Mouse (Mus musculus) mesoderm, embryonic 11.5 days (tissue): ENCODE measurements around the gene Phf6.
A peak's percentile ranks its signal among the peaks of the same experiment; 100 is the strongest.
"Not testable (repeated sequence)": the region's sequence is repeated elsewhere in the genome, so short reads cannot be mapped to it uniquely, and the experiment has no call there.

ENCODE experiments used
- DNase-seq: peaks from one replicate; pipeline ENCODE4 v3.0.0-alpha.2; 2012; ENCODE audit warnings: low read depth, low spot score

The Phf6 gene

GRCm38 (mm10) chrX:52911587-52912371, at the start of gene Phf6:
TSS of gene Phf6 (plus strand) at chrX:52912266.
- DNase-seq: peak; percentile 93

DNA sequence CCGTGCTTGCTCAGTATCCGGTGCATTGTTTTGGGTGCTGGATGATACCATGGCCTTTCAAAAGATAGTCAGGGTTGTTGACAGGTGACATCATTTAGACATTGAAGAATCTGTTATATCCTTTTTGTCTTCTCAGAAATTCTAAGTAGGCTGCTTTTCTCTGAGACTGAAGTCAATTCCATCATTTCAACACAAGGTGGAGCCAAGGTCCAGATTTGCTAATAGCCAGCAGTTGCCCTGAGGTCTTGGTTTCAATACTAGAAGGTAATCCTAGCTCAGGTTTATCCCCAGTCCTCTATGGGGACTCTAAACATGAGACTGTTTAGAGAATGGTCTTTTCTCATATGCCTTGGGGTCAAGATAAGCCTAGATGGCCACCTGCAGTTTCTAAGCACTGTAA, 47.9 kb upstream of the Phf6 start:
- peak; percentile 25 for DNase-seq

- DNase-seq: not testable (repeated sequence)
Measured at GRCm38 (mm10) chrX:52898486-52898885, 13.6 kb upstream of the Phf6 start.

- DNase-seq: no peak
Measured at GRCm38 (mm10) chrX:52912372-52912728, 284 bp downstream of the Phf6 start.

DNA sequence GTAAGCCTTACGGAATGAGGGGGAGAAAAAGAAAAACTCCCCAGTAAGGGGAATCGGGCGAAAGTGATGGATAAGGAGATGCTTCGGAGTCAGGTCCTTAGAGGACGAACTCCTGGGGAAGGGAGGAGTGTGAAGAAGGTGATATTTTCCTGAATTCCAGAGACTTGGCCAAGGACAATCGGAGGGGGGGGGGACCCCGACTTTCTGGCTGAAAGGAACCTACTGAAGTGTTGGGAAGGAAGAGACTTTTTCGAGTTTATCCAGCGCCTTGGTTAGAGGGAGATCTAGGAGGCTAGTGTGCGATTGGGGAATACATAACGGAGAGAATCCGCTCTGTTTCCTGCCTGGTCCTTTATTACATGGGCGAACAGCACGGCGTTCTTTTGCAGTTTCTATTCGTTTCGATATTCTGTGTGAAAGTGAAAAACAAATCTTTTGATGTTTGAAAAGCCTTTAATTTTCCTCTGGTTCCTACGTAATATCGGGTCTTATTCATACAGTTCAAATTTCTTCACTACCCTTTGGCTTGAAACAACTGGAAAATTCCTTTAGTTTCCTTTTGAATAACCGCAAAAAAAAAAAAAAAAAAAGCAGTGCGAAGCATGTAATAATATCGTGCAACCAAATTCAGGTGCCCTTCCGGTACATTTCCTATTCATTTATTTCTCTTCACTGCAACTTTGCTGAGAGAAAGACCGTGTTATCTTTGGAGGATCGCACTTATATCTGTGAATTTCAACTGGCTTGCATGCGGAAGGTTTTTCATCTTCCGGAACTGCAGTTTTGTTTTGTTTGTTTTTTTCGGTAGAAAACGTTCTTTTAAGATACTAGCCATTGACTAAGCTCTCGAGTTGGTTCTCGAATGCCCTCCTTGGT, 998 bp downstream of the Phf6 start:
- no peak for DNase-seq

GRCm38 (mm10) chrX:52913856-52914255, 1.8 kb downstream of the Phf6 start:
- no peak for DNase-seq

GRCm38 (mm10) chrX:52914705-52915104, 2.6 kb downstream of the Phf6 start:
- DNase-seq: no peak

GRCm38 (mm10) chrX:52916516-52916915, 4.5 kb downstream of the Phf6 start:
- no peak for DNase-seq

- no peak for DNase-seq
Measured at GRCm38 (mm10) chrX:52926726-52927125, 14.7 kb downstream of the Phf6 start.

DNA sequence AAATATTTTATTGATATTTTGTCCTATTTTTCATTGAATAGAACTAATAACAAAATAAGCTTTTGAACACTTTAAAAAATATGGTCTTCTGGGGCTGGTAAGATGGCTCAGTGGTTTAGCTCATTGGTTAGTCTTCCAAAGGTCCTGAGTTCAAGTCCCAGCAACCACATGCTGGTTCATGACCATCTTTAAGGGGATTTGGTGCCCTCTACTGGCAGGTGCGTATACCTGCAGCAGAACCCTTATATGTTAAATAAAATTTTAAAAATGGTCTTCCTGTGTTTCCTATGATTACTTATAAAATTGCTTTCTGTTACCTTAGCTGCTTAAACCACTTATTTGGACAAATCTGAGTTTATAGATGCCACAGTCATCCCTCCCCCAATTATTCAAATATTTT, 16.8 kb downstream of the Phf6 start:
- peak; percentile 34 for DNase-seq

GRCm38 (mm10) chrX:52929779-52930178, 17.7 kb downstream of the Phf6 start:
- no peak for DNase-seq

DNA sequence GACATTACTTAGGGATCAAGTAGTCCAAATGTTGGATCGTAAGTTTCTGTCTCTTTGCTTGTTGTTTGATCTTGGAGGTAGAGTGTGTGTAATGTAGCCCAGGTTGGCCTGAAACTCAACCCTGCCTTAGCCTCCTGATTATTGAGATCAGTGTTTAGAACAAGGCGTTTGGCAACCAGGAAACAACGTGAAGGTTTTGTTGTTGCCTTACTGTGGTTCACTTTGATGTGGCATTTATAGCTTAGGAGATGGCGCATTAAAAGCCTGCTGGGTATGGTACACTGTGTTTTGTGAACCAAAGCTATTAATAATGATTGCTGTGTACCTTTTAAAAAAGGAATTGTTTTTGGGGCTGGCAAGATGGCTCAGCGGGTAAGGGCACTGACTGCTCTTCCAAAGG, 18.1 kb downstream of the Phf6 start:
- no peak for DNase-seq

DNA sequence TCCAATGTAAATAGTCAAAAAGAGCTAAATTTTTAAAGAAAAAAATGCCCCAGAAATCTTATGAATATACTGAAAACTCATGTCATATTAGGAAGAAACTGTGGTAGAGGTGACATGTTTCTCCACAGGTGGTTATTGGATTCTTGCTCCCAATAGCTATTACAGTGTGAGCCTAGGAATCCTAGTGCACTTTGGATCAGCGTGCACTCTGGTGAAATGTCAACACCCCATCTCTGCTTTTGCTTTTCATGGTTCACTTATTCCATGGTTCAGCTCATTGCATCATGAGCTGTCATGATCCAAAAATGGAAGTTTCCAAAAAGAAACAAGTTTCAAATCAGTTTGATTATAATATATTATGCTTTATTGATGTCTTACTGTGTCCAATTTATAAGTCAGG, 20.1 kb downstream of the Phf6 start:
- no peak for DNase-seq

DNA sequence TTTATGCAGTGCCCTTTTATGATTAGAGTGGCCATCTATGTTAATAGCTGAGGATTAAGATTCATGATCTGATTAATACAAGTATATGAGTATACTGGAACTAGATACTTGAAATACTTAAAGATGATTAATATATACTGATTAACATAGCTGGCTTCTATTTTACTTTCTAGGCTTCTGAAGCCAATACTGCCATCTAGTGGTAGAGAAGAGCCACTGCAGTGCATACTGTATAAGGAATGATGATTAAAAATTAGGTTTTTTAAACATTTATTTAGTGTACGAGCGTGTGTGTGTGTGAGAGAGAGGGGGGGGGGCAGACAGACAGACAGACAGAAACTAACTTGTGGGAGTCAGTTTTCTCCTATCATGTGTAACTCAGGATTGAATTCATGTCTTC, 22.4 kb downstream of the Phf6 start:
- no peak for DNase-seq

DNA sequence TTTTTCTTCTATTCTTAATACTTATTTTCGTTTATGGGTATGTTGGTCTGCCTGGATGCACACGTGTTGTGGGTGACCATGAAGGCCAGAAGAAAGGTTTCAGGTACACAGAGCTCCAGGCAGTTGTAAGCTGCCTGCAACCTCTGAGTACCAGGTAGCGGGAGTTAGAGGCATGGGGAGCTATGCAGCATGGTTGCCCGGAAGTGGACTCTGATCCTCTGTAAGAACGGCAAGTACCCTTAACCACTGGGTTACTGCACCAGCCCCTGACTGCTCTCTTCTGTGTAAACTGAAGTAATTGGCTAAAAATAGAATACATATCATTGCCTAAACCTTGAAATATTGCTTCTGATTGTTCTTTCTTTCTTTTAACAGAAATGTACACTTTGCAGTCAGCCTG, 33.4 kb downstream of the Phf6 start:
- DNase-seq: no peak

GRCm38 (mm10) chrX:52949713-52950112, 37.6 kb downstream of the Phf6 start:
- peak; percentile 23 for DNase-seq

DNA sequence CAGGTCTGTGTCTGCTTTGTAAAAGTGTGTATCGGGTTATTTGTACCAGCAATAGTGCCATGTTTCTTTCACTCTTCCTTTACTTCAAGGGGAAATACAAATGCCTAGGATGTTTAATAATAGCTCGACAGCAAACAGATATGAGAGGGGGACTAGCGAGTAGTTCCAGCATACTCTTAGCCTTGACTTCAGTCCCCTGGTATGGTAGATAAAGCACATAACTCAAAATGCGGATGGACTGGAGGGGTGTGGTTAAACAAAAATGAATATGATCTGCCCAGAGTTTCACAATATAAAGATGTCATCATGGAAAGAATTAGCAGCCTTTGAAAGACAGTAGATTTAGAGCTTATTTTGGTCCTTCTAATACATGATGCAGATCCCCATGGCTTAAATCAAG, 44.9 kb downstream of the Phf6 start:
- no peak for DNase-seq

- no peak for DNase-seq
Measured at GRCm38 (mm10) chrX:52961559-52962110, 49.6 kb downstream of the Phf6 start.

GRCm38 (mm10) chrX:52965149-52965548, 53.1 kb downstream of the Phf6 start:
- DNase-seq: no peak

DNA sequence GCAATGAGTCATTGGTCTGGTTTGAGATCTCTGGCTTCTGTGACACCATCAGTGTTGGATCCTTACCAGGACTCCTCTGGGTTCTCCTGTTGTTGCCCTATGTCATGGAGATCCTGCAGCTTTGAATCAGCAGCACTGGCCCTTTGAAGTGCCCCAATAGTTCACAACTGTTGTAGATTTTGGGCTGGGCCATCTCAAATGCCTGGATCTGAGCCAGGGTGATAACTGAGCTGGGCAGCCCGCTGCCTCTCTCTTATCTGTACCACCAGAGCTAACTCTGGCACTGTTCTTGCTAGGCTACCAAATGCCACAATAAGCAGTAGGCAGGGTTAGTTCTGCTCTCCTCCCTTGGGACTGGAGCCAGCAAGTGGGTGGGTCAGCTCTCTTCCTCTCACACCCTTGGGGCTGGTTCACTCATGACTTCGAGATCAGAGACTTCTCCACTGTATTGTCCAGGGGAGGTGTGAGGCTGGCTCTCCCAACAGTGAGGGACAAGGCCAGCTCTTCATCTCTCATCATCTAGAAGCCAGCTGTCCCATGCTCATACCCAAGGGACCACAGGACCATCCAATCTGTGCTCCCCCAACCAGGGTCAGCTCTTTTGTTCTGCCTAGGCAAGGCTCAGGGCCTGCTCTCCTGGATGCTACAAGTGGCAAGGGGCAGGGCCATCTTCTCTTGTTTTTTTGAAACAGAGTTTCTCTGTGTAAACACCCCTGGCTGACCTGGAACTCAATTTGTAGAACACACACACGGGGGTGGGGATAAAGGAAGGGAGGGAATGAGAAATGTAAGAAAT, 59.3 kb downstream of the Phf6 start:
- DNase-seq: no peak

GRCm38 (mm10) chrX:52972129-52972528, 60.1 kb downstream of the Phf6 start:
- no peak for DNase-seq

DNA sequence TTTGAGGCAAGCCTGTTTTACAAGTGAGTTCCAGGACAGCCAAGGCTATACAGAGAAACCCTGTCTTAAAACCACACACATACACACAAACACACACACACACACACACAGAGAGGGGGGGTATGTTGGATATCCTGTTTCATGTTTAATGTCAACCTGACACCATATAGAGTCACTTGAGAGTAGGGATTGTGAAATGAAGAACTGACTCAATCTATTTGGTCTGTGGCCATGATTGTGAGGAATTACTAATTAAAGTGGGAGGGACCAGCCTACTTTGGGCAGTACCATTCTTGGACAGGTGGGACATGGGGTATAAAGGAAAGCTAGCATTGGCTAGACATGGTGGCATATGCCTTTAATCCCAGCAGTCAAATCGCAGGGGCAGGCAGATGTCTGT, 60.6 kb downstream of the Phf6 start:
- no peak for DNase-seq
